Mouse (Mus musculus) limb, embryonic 13.5 days (tissue): ENCODE measurements around the gene G3bp1. TPM values are rescaled to one million over a fixed set of nuclear protein-coding genes. Genes with fewer than 3 reads are reported as not detected.

Experiments
- ATAC-seq: fragments of 200-750 bp; cut with Nextera tagmentation; 2 replicates; pipeline ENCODE4 v1.8.0; 2017; ENCODE audit warnings: low read depth, moderate number of reproducible peaks, moderate TSS enrichment; ENCODE audit not compliant: low FRiP score
- H3K27ac ChIP-seq: fragments of 300-500 bp; sonication (generic); 2 replicates; pipeline ENCODE4 v1.5.1; 2015; ENCODE audit warnings: inconsistent platforms, mild to moderate bottlenecking, moderate library complexity
- H3K27me3 ChIP-seq: fragments of 300-500 bp; sonication (generic); 2 replicates; pipeline ENCODE4 v1.6.1; 2015; ENCODE audit warnings: mild to moderate bottlenecking, inconsistent platforms
- H3K36me3 ChIP-seq: fragments of 300-500 bp; sonication (generic); 2 replicates; pipeline ENCODE4 v1.6.1; 2015; ENCODE audit warnings: inconsistent platforms, mild to moderate bottlenecking, moderate library complexity
- H3K4me1 ChIP-seq: fragments of 300-500 bp; sonication (generic); 2 replicates; pipeline ENCODE4 v1.6.1; 2015; ENCODE audit warnings: inconsistent platforms
- H3K4me2 ChIP-seq: fragments of 300-500 bp; sonication (generic); replicated peaks from 2 replicates; pipeline ENCODE4 v1.6.1; 2015; ENCODE audit warnings: inconsistent platforms, mild to moderate bottlenecking, moderate library complexity
- H3K4me3 ChIP-seq: fragments of 300-500 bp; sonication (generic); 2 replicates; pipeline ENCODE4 v1.5.1; 2015; ENCODE audit warnings: moderate library complexity, mild to moderate bottlenecking, inconsistent platforms
- H3K9ac ChIP-seq: fragments of 300-500 bp; sonication (generic); 2 replicates; pipeline ENCODE4 v1.6.1; 2015; ENCODE audit warnings: mild to moderate bottlenecking, inconsistent platforms
- H3K9me3 ChIP-seq: fragments of 300-500 bp; sonication (generic); 2 replicates; pipeline ENCODE4 v1.6.1; 2016; ENCODE audit warnings: inconsistent platforms
- WGBS: fragments of 180-500 bp; shearing (Covaris S2); methylation state at CpG from one replicate; pipeline ENCODE4 v1.1.7; 2015; 5-methylcytosine and 5-hydroxymethylcytosine counted together
- polyA plus RNA-seq: library from polyadenylated mRNA; unstranded; fragments of >200 nt; fragmentation: Nextera tagmentation; extraction: Ambion mirVana; gene quantifications from 2 replicates; pipeline ENCODE4 v1.2.1, GENCODE M21; 2015

Gene G3bp1
- 209 and 211 TPM in 2 replicates for polyA plus RNA-seq

DNA sequence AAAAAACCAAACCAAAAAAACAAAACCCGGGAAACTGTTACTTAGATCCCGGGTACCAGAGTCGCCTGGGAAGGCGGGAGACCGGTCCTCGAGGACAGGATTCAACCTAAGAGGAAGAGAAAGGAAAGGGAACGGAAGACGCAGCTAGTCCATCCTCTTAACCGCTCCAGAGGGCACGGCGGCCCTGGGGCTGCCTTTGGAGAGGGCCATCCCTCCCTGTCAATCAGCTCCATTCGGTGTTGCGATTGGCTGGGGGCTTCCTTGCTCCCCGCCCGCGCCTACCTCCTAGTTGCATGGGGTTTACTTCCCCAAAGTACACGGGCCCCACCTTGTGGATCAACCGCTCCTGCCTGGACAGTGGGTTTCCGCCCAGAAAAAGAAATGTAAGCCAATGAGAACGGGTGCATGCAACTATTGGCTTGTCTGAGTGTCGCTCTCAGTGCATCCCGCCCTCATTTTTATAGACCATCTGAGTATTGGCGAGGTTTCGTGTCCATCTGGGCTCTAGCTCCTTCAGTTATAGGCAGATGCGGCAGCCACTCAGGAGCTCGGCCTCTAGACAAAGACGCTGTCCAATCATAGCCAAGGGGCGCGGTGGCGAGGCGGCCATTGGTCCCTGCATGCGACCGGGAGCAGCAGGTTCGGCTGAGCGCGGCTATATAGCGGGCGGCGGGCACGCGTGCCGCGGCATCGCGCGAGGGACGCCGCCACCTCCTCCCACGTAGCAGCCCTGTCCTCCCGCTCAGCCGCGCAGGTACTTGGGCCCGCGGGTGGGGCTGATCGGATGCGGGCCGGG, at the start of gene G3bp1:
TSS of gene G3bp1 (plus strand) at position 638 of the 796 bp plus-strand sequence.
- H3K9me3 ChIP-seq, result no peaks in the 10 kb centered on the region
- H3K9ac ChIP-seq, result peak within 1 kb of the TSS; percentile 98
- peak; percentile 98 for ATAC-seq
- peaks cover 22% of the 10 kb centered on the region for H3K4me1 ChIP-seq
- peak within 1 kb of the TSS; percentile 86 for H3K27ac ChIP-seq
- H3K27me3 ChIP-seq, result no peaks in the 10 kb centered on the region
- H3K4me3 ChIP-seq, result peak within 1 kb of the TSS; percentile 88
- H3K4me2 ChIP-seq, result peak within 1 kb of the TSS; percentile 83
- H3K36me3 ChIP-seq, result peaks cover 31% of the 10 kb centered on the region
- WGBS, result under 1% methylated on average over 57 of the region's 57 CpGs

DNA sequence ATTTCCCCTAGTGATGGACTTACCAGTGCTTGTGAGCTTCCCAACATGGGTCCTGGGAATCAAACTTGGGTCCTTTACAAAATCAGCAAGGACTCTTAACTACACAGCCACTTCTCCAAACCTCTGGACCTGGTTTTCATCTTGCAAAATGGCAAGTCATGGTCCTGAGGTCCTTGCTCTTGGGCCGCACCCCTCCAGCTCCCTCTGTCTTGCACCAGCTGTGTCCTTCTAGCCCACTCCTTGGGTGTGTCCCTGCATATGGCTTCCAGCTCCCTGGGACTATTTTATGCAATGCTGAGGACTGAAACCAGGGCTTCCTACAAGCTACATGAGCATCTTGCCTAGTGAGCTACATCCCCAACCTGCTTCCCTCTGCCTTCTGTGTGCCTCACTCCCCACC, 46.5 kb upstream of the G3bp1 start, which contains the start of gene Sparc:
TSS of gene Sparc (minus strand) at position 206 of the 400 bp plus-strand sequence.
- H3K9me3 ChIP-seq, result no peaks in the 10 kb centered on the region
- no peak for ATAC-seq
- no peaks in the 10 kb centered on the region for H3K27me3 ChIP-seq
- H3K4me2 ChIP-seq, result no peak within 1 kb of the TSS
- WGBS, result 94% methylated on average over 1 of the region's 1 CpGs
- no peak within 1 kb of the TSS for H3K4me3 ChIP-seq
- H3K9ac ChIP-seq, result no peak within 1 kb of the TSS
- H3K27ac ChIP-seq, result peak within 1 kb of the TSS; percentile 71
- no peaks in the 10 kb centered on the region for H3K36me3 ChIP-seq
- H3K4me1 ChIP-seq, result peaks cover 55% of the 10 kb centered on the region

DNA sequence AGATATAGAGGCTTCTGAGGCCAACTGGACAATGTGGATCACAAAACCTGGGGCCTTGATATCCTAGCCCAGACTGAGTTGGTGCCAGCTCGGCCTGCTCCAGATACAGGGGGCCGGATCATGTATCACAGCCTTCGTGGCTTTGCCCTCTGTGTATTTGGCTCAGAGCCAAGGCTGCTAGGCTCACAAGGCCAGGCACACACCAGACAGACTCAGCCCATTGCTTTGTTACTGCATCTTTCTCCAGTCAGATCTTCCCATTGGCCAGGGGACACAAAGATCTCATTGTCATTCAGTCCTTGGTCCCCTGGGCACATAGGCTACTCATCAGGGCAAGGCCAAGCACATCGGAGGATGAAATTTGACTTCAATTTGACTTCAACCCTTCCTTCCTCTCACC, 45.7 kb upstream of the G3bp1 start:
- H3K27ac ChIP-seq, result peak overlapping the region; percentile 71
- H3K4me2 ChIP-seq, result no peak overlapping the region
- ATAC-seq, result peak; percentile 34; the same call in 1 of the 2 replicates
- no peaks in the 10 kb centered on the region for H3K9me3 ChIP-seq
- 16% methylated on average over 4 of the region's 4 CpGs for WGBS
- H3K4me3 ChIP-seq, result no peak overlapping the region
- peaks cover 60% of the 10 kb centered on the region for H3K4me1 ChIP-seq
- no peak overlapping the region for H3K9ac ChIP-seq
- H3K36me3 ChIP-seq, result no peaks in the 10 kb centered on the region
- no peaks in the 10 kb centered on the region for H3K27me3 ChIP-seq

DNA sequence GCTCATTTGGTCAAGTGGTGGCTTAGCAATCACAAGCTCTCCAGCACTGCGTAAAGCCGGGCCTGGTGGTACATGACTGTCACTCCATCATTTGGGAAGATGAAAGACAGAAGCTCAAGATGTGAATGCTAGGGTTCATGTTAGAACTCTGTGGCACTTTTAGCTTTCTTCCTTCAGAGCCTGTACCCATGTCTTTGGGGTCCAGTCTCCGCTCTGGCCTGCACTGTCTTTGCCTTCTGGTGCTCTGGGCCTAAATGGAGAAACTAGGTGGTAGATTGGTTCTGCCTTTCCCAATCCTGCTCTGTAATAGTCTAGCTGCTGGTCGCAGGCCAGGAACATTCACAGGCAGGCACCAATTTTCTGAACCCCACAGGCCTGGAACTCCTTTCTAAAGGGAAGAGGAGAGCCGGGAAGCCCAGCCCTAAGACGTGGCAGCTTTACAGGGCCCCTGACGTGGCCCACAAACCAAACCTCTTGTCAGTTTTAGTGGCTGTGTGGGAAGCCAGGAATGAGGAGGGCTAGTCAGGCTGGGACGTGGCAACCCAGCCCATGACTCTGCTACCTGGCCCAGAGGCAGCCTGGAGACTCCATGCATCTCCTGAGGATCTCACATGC, 44.6 kb upstream of the G3bp1 start:
- Histone ChIP-seq H3K9ac (no peak overlapping the region; the same call in 1 of the 2 replicates), H3K4me3 (no peak overlapping the region)
- WGBS, result 60% methylated on average over 8 of the region's 8 CpGs

DNA sequence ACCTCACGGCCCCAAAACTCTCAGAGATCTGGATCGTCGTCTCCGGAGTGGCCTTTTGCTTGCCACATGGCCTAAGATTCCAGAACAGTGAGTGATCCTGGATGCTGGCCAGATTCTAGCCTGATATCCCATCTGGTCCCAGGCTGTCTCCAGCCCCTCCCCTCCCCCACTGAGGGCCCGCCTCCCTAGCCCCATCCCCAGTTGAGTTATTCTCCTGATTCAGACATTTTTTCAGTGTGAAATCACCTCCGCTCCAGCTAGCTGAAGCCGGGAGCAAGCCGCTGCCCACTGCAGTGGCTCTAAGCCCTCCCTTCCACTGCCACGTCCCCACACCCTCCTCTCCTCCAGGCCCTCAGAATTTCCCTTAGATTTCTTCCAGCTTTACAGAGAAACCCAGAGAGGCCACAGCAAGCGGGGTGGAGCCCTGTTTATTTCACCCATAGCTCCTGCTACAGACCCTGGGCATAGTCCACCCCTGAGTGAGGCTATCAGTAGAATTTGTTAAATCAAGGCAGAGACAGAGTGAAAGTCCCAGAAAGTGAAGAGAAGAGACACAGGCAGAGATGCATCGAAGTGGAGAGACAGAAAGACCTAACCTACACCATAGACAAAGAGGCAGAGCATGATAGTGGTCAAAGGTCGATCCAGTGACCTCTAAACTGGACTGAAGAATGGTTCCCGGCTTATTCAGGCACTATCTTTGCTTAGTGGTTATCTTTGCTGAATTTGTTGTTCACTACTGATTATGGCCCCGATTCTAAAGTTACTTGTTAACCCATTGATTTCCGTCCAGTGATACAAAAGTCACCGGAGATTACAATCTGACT, 41.1 kb upstream of the G3bp1 start:
- peak overlapping the region; percentile 98 for H3K27ac ChIP-seq
- ATAC-seq, result peak; percentile 94
- H3K4me1 ChIP-seq, result peaks cover 48% of the 10 kb centered on the region
- no peaks in the 10 kb centered on the region for H3K27me3 ChIP-seq
- H3K9ac ChIP-seq, result peak overlapping the region; percentile 48
- H3K36me3 ChIP-seq, result no peaks in the 10 kb centered on the region
- no peaks in the 10 kb centered on the region for H3K9me3 ChIP-seq
- peak overlapping the region; percentile 30; the same call in 1 of the 2 replicates for H3K4me2 ChIP-seq
- 31% methylated on average over 16 of the region's 16 CpGs for WGBS
- no peak overlapping the region for H3K4me3 ChIP-seq

More for the DNA sequence above, 44.6 kb upstream of the G3bp1 start:
- H3K27me3 ChIP-seq, result no peaks in the 10 kb centered on the region
- peak overlapping the region; percentile 71 for H3K27ac ChIP-seq
- no peak for ATAC-seq
- no peaks in the 10 kb centered on the region for H3K36me3 ChIP-seq
- H3K9me3 ChIP-seq, result no peaks in the 10 kb centered on the region
- no peak overlapping the region for H3K4me2 ChIP-seq
- H3K4me1 ChIP-seq, result peaks cover 58% of the 10 kb centered on the region

DNA sequence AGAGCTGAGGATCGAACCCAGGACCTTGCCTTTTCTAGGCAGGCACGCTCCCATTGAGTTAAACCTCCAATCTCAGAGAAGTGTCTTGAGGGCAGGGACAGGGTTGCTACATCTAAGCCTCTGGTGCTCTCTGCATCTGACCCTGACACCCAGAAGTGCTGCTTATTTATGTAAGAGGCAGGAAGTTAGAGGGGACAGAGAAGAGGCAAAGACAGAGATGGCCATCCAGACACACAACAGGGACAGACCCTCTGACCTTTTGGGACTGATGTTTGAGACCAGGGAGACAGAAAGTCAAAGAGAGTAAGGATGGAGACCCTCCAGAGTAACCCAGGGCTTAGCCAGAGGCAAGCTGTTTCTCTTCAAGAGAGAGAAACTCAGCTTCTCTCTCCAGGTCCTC, 39.5 kb upstream of the G3bp1 start:
- Histone ChIP-seq H3K27me3 (no peaks in the 10 kb centered on the region), H3K36me3 (no peaks in the 10 kb centered on the region), H3K4me2 (no peak overlapping the region), H3K9ac (no peak overlapping the region), H3K4me3 (no peak overlapping the region), H3K27ac (no peak overlapping the region), H3K4me1 (peaks cover 33% of the 10 kb centered on the region), H3K9me3 (no peaks in the 10 kb centered on the region)
- ATAC-seq, result no peak
- 91% methylated on average over 2 of the region's 2 CpGs for WGBS

DNA sequence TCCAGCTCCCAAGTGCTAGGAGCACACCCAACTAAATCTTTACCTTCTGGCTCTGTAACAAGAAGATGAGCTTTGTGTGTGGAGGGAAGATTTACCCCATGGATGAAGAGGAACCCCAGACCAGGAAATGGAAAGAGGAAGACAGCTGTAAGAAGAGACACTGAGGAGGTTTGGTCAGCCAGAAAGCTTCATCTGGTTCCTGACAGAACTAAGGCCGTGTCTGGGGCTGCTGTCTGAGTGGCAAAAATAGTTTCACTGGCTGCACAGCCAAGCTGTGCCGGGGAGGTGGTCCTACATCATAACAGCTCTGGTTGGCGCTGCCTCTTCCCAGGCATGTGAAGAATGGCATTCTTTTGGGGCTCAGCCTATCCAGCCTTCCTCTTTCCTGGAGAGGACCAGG, 36.5 kb upstream of the G3bp1 start:
- no peak overlapping the region for H3K9ac ChIP-seq

DNA sequence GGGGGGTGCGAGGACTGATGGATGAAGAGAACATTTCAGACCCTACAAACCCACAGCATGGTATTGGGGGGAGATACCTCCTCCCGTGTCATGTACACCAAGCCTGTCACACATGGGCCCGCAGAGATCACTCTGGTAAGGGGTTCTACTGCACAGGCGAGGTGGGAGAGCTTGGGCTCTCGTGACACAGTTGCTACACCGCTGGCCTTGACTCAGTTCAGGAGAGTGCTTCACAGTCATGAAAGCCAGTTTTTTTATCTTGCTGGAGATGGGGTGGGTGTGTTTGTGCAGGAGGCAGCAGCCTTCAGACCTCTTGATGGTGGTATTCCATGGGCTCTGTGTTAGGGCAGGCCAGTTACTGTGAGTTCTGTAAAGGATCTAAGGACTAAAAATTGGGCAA, 33.4 kb upstream of the G3bp1 start:
- Histone ChIP-seq H3K27ac (no peak overlapping the region), H3K27me3 (no peaks in the 10 kb centered on the region), H3K4me3 (no peak overlapping the region), H3K9ac (no peak overlapping the region), H3K36me3 (no peaks in the 10 kb centered on the region), H3K4me1 (peaks cover 5% of the 10 kb centered on the region; the same call in 1 of the 2 replicates), H3K9me3 (no peaks in the 10 kb centered on the region), H3K4me2 (no peak overlapping the region)
- 85% methylated on average over 6 of the region's 6 CpGs for WGBS
- ATAC-seq, result no peak

More for the DNA sequence above, 36.5 kb upstream of the G3bp1 start:
- Histone ChIP-seq H3K4me3 (no peak overlapping the region), H3K4me1 (peaks cover 16% of the 10 kb centered on the region), H3K27ac (no peak overlapping the region; the same call in 1 of the 2 replicates), H3K9me3 (no peaks in the 10 kb centered on the region), H3K4me2 (no peak overlapping the region), H3K27me3 (no peaks in the 10 kb centered on the region), H3K36me3 (no peaks in the 10 kb centered on the region)
- no peak for ATAC-seq
- WGBS, result 26% methylated on average over 3 of the region's 3 CpGs

DNA sequence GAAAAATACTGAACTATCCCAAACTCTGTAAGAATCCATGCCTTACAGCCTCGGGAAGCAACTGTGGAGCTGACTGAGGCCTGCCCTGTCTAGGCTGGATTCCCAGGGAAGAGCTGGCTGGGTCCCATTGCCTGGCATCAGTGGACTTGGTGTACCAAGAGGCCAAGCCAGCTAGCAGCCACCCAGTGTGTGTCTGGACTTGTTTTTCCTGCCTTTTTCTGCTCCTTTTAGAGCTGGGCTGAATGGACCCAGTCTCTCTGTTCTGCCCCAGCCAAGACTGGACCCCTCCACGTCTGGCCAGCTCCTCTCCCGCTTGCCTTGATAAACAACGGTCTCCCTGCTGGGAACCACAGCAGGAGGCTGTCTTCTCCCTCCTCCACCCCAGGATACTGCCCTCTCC, 31.5 kb upstream of the G3bp1 start:
- no peak overlapping the region for H3K9ac ChIP-seq
- ATAC-seq, result no peak
- H3K4me3 ChIP-seq, result no peak overlapping the region
- H3K36me3 ChIP-seq, result no peaks in the 10 kb centered on the region
- WGBS, result 46% methylated on average over 4 of the region's 4 CpGs
- no peaks in the 10 kb centered on the region for H3K9me3 ChIP-seq
- no peaks in the 10 kb centered on the region for H3K27me3 ChIP-seq
- peak overlapping the region; percentile 22; the same call in 1 of the 2 replicates for H3K27ac ChIP-seq
- H3K4me1 ChIP-seq, result peaks cover 2% of the 10 kb centered on the region; the same call in 1 of the 2 replicates
- no peak overlapping the region for H3K4me2 ChIP-seq

DNA sequence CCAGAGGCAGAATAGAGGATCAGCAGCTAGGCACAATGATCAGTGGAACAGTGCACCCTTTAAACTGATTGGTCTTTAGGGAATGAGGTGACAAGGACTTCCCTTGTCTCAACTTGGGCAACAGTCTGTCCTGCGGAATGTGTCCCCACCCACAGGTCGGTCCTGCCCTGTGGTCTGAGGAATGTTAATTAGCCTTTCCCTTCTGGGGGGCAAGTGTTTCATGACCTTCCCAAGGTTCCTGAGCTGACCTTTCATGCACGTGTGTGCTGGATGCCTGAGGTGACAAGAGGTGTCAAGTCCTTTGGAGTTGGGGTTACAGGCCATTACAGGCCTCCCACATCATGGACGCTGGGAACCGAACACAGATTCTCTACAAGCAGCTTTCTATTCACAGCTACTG, 29.8 kb upstream of the G3bp1 start:
- no peak for ATAC-seq
- Histone ChIP-seq H3K27ac (no peak overlapping the region), H3K9ac (no peak overlapping the region)

DNA sequence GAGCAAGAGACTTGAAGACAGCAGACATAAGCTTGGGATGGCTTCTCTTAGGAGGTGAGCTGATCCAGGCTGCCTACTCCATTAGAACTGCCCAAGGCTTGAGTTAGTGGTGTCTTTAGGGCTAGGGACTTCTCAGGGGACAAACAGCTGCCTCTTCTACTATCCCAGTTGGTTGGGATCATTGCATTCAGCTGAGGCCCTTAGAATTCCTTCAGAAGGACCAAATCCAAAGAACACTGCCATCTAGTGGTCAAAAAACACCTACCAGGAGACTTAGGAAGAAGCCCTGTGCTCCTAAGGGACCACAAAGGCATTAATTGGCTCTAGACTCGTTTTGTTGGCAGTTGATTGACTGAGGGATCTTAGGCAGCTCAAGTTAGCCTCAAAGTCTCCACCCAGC, 24.7 kb upstream of the G3bp1 start:
- Histone ChIP-seq H3K27ac (no peak overlapping the region), H3K9ac (no peak overlapping the region), H3K27me3 (no peaks in the 10 kb centered on the region), H3K9me3 (no peaks in the 10 kb centered on the region), H3K4me3 (no peak overlapping the region), H3K4me1 (peaks cover 3% of the 10 kb centered on the region; the same call in 1 of the 2 replicates), H3K4me2 (no peak overlapping the region), H3K36me3 (peaks cover 23% of the 10 kb centered on the region)
- 3% methylated on average over 1 of the region's 1 CpGs for WGBS
- ATAC-seq, result 0 out of 2 replicates have a peak, but pooled peaks have one; percentile 33

More for the DNA sequence above, 29.8 kb upstream of the G3bp1 start:
- H3K9me3 ChIP-seq, result no peaks in the 10 kb centered on the region
- H3K4me1 ChIP-seq, result no peaks in the 10 kb centered on the region
- WGBS, result 50% methylated on average over 5 of the region's 5 CpGs
- no peak overlapping the region for H3K4me3 ChIP-seq
- H3K27me3 ChIP-seq, result no peaks in the 10 kb centered on the region
- no peak overlapping the region for H3K4me2 ChIP-seq
- no peaks in the 10 kb centered on the region for H3K36me3 ChIP-seq
